8 mouse cellular contexts compared by ENCODE assay signal in genomic region chr19:12596290-12597072, GRCm38 (mm10). TPM values are rescaled to one million over a fixed set of nuclear protein-coding genes. Genes with fewer than 3 reads are reported as not detected.
DNase-seq lines count a peak whose midpoint lies in the region; ATAC-seq lines count a peak whose summit lies in the region.

No protein-coding gene starts in this region.

- H3K9me3 ChIP-seq in lung, embryonic 16.5 days (ENCODE audit: control insufficient read depth, low read length) = no peaks in the 10 kb centered on the region
- H3K9me3 ChIP-seq in forebrain, embryonic 14.5 days (replicated peaks; ENCODE audit: control insufficient read depth, low read length) = no peaks in the 10 kb centered on the region
- no peaks in the 10 kb centered on the region for H3K9me3 ChIP-seq in limb, embryonic 13.5 days
- H3K9me3 ChIP-seq in neural tube, embryonic 15.5 days (replicated peaks) = no peaks in the 10 kb centered on the region

- H3K4me1 ChIP-seq in lung, embryonic 16.5 days (replicated peaks; ENCODE audit: control insufficient read depth, insufficient read depth, low read length) = peaks cover 8% of the 10 kb centered on the region; the same call in 1 of the 2 replicates
- no peaks in the 10 kb centered on the region; the same call in 1 of the 2 replicates for H3K4me1 ChIP-seq in forebrain, embryonic 14.5 days (ENCODE audit: control insufficient read depth, insufficient read depth, low read length)
- peaks cover 7% of the 10 kb centered on the region; the same call in 1 of the 2 replicates for H3K4me1 ChIP-seq in limb, embryonic 13.5 days
- peaks cover 13% of the 10 kb centered on the region for H3K4me1 ChIP-seq in neural tube, embryonic 15.5 days

- H3K9ac ChIP-seq in lung, embryonic 16.5 days (ENCODE audit: low read length) = peak overlapping the region; percentile 75
- H3K9ac ChIP-seq in forebrain, embryonic 14.5 days (ENCODE audit: low read length) = peak overlapping the region; percentile 72
- peak overlapping the region; percentile 77 for H3K9ac ChIP-seq in limb, embryonic 13.5 days
- peak overlapping the region; percentile 86 for H3K9ac ChIP-seq in neural tube, embryonic 15.5 days (replicated peaks)

- peak; percentile 35 for ATAC-seq in lung, embryonic 16.5 days (ENCODE audit: low read depth)
- peak; percentile 54 for ATAC-seq in forebrain, embryonic 14.5 days
- ATAC-seq in limb, embryonic 13.5 days (ENCODE audit: low FRiP score, low read depth) = peak; percentile 34
- peak; percentile 76 for ATAC-seq in neural tube, embryonic 15.5 days (ENCODE audit: low FRiP score)
- no peak; the same call in 1 of the 2 replicates for ATAC-seq in megakaryocyte-erythroid progenitor cell, adult 5-6 weeks (replicated peaks; ENCODE audit: low FRiP score, low TSS enrichment, poor library complexity, severe bottlenecking)

- no peaks in the 10 kb centered on the region for H3K36me3 ChIP-seq in lung, embryonic 16.5 days (ENCODE audit: control insufficient read depth, insufficient read depth, low read length)
- H3K36me3 ChIP-seq in forebrain, embryonic 14.5 days (ENCODE audit: control insufficient read depth, insufficient read depth, low read length) = no peaks in the 10 kb centered on the region
- H3K36me3 ChIP-seq in limb, embryonic 13.5 days = no peaks in the 10 kb centered on the region
- H3K36me3 ChIP-seq in neural tube, embryonic 15.5 days = no peaks in the 10 kb centered on the region

- 12% methylated on average over 23 of the region's 23 CpGs for WGBS in lung, embryonic 16.5 days
- 18% methylated on average over 23 of the region's 23 CpGs for WGBS in forebrain, embryonic 14.5 days
- WGBS in limb, embryonic 13.5 days = 15% methylated on average over 22 of the region's 23 CpGs
- WGBS in neural tube, embryonic 15.5 days = 16% methylated on average over 23 of the region's 23 CpGs

- no peaks in the 10 kb centered on the region for H3K27me3 ChIP-seq in lung, embryonic 16.5 days (ENCODE audit: control insufficient read depth, insufficient read depth, low read depth, low read length)
- H3K27me3 ChIP-seq in forebrain, embryonic 14.5 days (replicated peaks; ENCODE audit: control insufficient read depth, insufficient read depth, low read length) = no peaks in the 10 kb centered on the region
- H3K27me3 ChIP-seq in limb, embryonic 13.5 days = peaks cover 14% of the 10 kb centered on the region
- no peaks in the 10 kb centered on the region for H3K27me3 ChIP-seq in neural tube, embryonic 15.5 days (replicated peaks)

- peak overlapping the region; percentile 100 for H3K4me2 ChIP-seq in lung, embryonic 16.5 days (ENCODE audit: low read depth, low read length)
- peak overlapping the region; percentile 98 for H3K4me2 ChIP-seq in forebrain, embryonic 14.5 days (ENCODE audit: low read length)
- peak overlapping the region; percentile 98 for H3K4me2 ChIP-seq in limb, embryonic 13.5 days (replicated peaks)
- peak overlapping the region; percentile 91 for H3K4me2 ChIP-seq in neural tube, embryonic 15.5 days

- peak; percentile 13 for DNase-seq in cerebellum, adult 11-12 months
- no peak for DNase-seq in cerebellum, adult 11 months
- DNase-seq in lung, postnatal 4 days = no peak
- peak; percentile 5 for DNase-seq in forebrain, embryonic 14.5 days (ENCODE audit: low spot score)

- H3K27ac ChIP-seq in lung, embryonic 16.5 days (ENCODE audit: low read length) = peak overlapping the region; percentile 59
- peak overlapping the region; percentile 9; the same call in 1 of the 2 replicates for H3K27ac ChIP-seq in forebrain, embryonic 14.5 days (ENCODE audit: low read depth, low read length)
- no peak overlapping the region for H3K27ac ChIP-seq in limb, embryonic 13.5 days
- peak overlapping the region; percentile 91 for H3K27ac ChIP-seq in neural tube, embryonic 15.5 days (replicated peaks)

- peak overlapping the region; percentile 58 for H3K4me3 ChIP-seq in lung, embryonic 16.5 days (ENCODE audit: low read length)
- peak overlapping the region; percentile 55 for H3K4me3 ChIP-seq in forebrain, embryonic 14.5 days (ENCODE audit: low read depth, low read length)
- peak overlapping the region; percentile 65 for H3K4me3 ChIP-seq in limb, embryonic 13.5 days
- H3K4me3 ChIP-seq in neural tube, embryonic 15.5 days (replicated peaks) = peak overlapping the region; percentile 84

RNA-seq across cellular contexts. Expression of gene Gm4952, which starts 3.3 kb away (rescaled TPM):
- 0.09 and 0.29 TPM in 2 replicates for polyA plus RNA-seq in lung, embryonic 16.5 days (2015; fragmentation: Nextera tagmentation; extraction: Ambion mirVana)
- not detected in 2 replicates for polyA plus RNA-seq in forebrain, embryonic 14.5 days (2014; fragmentation: Nextera tagmentation; extraction: Ambion mirVana)
- 0.15 TPM in 1 of 2 replicates, not detected in the other for polyA plus RNA-seq in limb, embryonic 13.5 days (2015; fragmentation: Nextera tagmentation; extraction: Ambion mirVana)
- 0.13 and 0.15 TPM in 2 replicates for polyA plus RNA-seq in neural tube, embryonic 15.5 days (2015; fragmentation: Nextera tagmentation; extraction: Ambion mirVana)
- total RNA-seq in megakaryocyte-erythroid progenitor cell, adult 5-6 weeks (2014; fragmentation: Nextera tagmentation) = not detected in 2 replicates
- not detected in 2 replicates for total RNA-seq in megakaryocyte-erythroid progenitor cell, adult 5-6 weeks (2017)

RNA-seq across cellular contexts. Expression of gene Glyat, which starts 36.6 kb away (rescaled TPM):
- polyA plus RNA-seq in lung, embryonic 16.5 days (2015; fragmentation: Nextera tagmentation; extraction: Ambion mirVana) = not detected in 2 replicates
- polyA plus RNA-seq in forebrain, embryonic 14.5 days (2014; fragmentation: Nextera tagmentation; extraction: Ambion mirVana) = not detected in 2 replicates
- not detected in 2 replicates for polyA plus RNA-seq in limb, embryonic 13.5 days (2015; fragmentation: Nextera tagmentation; extraction: Ambion mirVana)
- 0.22 TPM in 1 of 2 replicates, not detected in the other for polyA plus RNA-seq in neural tube, embryonic 15.5 days (2015; fragmentation: Nextera tagmentation; extraction: Ambion mirVana)
- not detected in 2 replicates for total RNA-seq in megakaryocyte-erythroid progenitor cell, adult 5-6 weeks (2014; fragmentation: Nextera tagmentation)
- total RNA-seq in megakaryocyte-erythroid progenitor cell, adult 5-6 weeks (2017) = not detected in 2 replicates

RNA-seq across cellular contexts. Expression of gene Fam111a, which starts 50.9 kb away (rescaled TPM):
- 31.1 and 33.6 TPM in 2 replicates for polyA plus RNA-seq in lung, embryonic 16.5 days (2015; fragmentation: Nextera tagmentation; extraction: Ambion mirVana)
- 9.9 and 10.9 TPM in 2 replicates for polyA plus RNA-seq in forebrain, embryonic 14.5 days (2014; fragmentation: Nextera tagmentation; extraction: Ambion mirVana)
- 17.5 and 19.3 TPM in 2 replicates for polyA plus RNA-seq in limb, embryonic 13.5 days (2015; fragmentation: Nextera tagmentation; extraction: Ambion mirVana)
- polyA plus RNA-seq in neural tube, embryonic 15.5 days (2015; fragmentation: Nextera tagmentation; extraction: Ambion mirVana) = 6.2 and 11.7 TPM in 2 replicates
- total RNA-seq in megakaryocyte-erythroid progenitor cell, adult 5-6 weeks (2014; fragmentation: Nextera tagmentation) = 52.2 and 72.8 TPM in 2 replicates
- 118 and 128 TPM in 2 replicates for total RNA-seq in megakaryocyte-erythroid progenitor cell, adult 5-6 weeks (2017)

Comparison
In these comparisons a context has a peak if more than half of its experiments do, and no peak if none do; other contexts are left out.
1. DNase-seq: peak in cerebellum, adult 11-12 months (single experiment) and forebrain, embryonic 14.5 days (single experiment); none in cerebellum, adult 11 months (single experiment) and lung, postnatal 4 days (0 of 2).
2. Peak in every context shown above with its lines, with median percentiles within 50 percentile points of each other: H3K4me2 ChIP-seq, H3K4me3 ChIP-seq and H3K9ac ChIP-seq.